Mouse (Mus musculus): ENCODE data around the gene Mcu. TPM values are rescaled to one million over a fixed set of nuclear protein-coding genes. Genes with fewer than 3 reads are reported as not detected.

Gene Mcu
- polyA plus RNA-seq, 1 experiment from 2014 or later = 10.6 TPM

- ATAC-seq (ENCODE audit: low read depth) (no peak), DNase-seq (no peak)
- Histone ChIP-seq H3K9me3 (replicated peaks) (no peaks in the 10 kb centered on the region), H3K4me1 (replicated peaks) (peaks cover 12% of the 10 kb centered on the region), H3K4me3 (replicated peaks) (no peak overlapping the region), H3K36me3 (no peaks in the 10 kb centered on the region), H3K27ac (no peak overlapping the region), H3K9ac (no peak overlapping the region), H3K4me2 (no peak overlapping the region), H3K27me3 (no peaks in the 10 kb centered on the region)
- WGBS (ENCODE audit: insufficient replicate concordance) = 66% methylated on average over 11 of the region's 11 CpGs
Measured at GRCm38 (mm10) chr10:59604879-59605464, 11.5 kb downstream of the Mcu start.

- Histone ChIP-seq H3K9me3 (replicated peaks) (no peaks in the 10 kb centered on the region), H3K27ac (no peak overlapping the region), H3K4me1 (replicated peaks) (peaks cover 12% of the 10 kb centered on the region), H3K4me2 (no peak overlapping the region), H3K27me3 (no peaks in the 10 kb centered on the region), H3K4me3 (replicated peaks) (no peak overlapping the region), H3K9ac (no peak overlapping the region), H3K36me3 (no peaks in the 10 kb centered on the region)
- no peak for ATAC-seq (ENCODE audit: low read depth)
- WGBS (ENCODE audit: insufficient replicate concordance) = 61% methylated on average over 5 of the region's 5 CpGs
- no peak for DNase-seq
Measured at GRCm38 (mm10) chr10:59603843-59604242, 12.6 kb downstream of the Mcu start.

DNA sequence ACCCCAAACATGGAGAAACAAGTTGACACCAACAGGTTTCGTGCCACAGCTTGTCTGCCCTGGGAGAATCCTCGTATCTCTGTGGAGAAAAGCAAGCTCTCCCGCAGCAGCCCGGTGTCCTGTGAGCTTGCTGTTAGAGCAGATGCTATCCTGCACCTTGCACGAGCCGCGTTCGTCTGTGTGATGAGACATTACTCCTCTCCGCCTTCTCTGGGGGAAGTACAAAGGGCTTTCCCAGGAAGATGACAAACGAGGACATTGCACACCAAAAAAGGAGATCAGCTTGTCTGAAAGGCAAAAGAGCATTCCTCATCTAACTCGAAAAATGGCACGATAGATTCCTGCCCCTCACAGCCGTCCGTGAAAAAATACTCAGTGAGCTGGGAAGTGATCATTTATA, 13.6 kb downstream of the Mcu start:
- whole genome bisulfite sequencing (ENCODE audit: insufficient replicate concordance) = 71% methylated on average over 14 of the region's 14 CpGs
- Histone ChIP-seq H3K4me2 (no peak overlapping the region), H3K27ac (no peak overlapping the region), H3K9ac (no peak overlapping the region), H3K9me3 (replicated peaks) (no peaks in the 10 kb centered on the region), H3K4me1 (replicated peaks) (peaks cover 12% of the 10 kb centered on the region), H3K36me3 (no peaks in the 10 kb centered on the region), H3K27me3 (no peaks in the 10 kb centered on the region), H3K4me3 (replicated peaks) (no peak overlapping the region)
- ATAC-seq (ENCODE audit: low read depth) (no peak), DNase-seq (no peak)

GRCm38 (mm10) chr10:59602043-59602442, 14.4 kb downstream of the Mcu start:
- H3K4me2 ChIP-seq = no peak overlapping the region
- no peak for ATAC-seq (ENCODE audit: low read depth)
- no peak overlapping the region for H3K9ac ChIP-seq
- no peaks in the 10 kb centered on the region for H3K36me3 ChIP-seq
- H3K27me3 ChIP-seq = no peaks in the 10 kb centered on the region
- H3K4me3 ChIP-seq (replicated peaks) = no peak overlapping the region
- H3K4me1 ChIP-seq (replicated peaks) = peaks cover 12% of the 10 kb centered on the region
- WGBS (ENCODE audit: insufficient replicate concordance) = 73% methylated on average over 8 of the region's 8 CpGs
- H3K27ac ChIP-seq = no peak overlapping the region
- no peaks in the 10 kb centered on the region for H3K9me3 ChIP-seq (replicated peaks)
- DNase-seq = no peak

DNA sequence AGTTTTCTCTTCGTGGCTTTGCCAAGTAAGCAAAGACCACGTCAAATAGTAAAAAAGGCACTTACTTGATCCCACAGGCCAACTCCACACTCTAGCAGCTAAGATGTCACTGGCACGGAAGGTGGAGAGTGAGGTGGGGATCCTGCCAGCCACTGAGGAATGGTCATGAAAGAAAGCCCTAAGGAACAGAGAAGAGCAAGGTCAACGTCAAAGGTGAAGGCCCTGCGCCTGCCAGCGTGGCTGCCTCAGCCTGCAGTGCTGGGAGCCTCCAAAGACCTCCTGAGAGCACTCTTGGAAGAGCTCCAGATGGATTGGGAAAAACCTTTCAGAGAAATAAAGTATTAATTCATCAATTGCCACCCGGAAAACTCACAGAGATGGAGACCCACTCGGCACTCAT, 16.0 kb downstream of the Mcu start:
- Histone ChIP-seq H3K27me3 (no peaks in the 10 kb centered on the region), H3K4me2 (no peak overlapping the region), H3K4me3 (replicated peaks) (no peak overlapping the region), H3K9ac (no peak overlapping the region), H3K36me3 (no peaks in the 10 kb centered on the region), H3K4me1 (replicated peaks) (peaks cover 10% of the 10 kb centered on the region), H3K27ac (no peak overlapping the region), H3K9me3 (replicated peaks) (no peaks in the 10 kb centered on the region)
- ATAC-seq (ENCODE audit: low read depth) (no peak), DNase-seq (no peak)
- 68% methylated on average over 8 of the region's 8 CpGs for WGBS (ENCODE audit: insufficient replicate concordance)

- DNase-seq (no peak), ATAC-seq (ENCODE audit: low read depth) (no peak)
- Histone ChIP-seq H3K4me2 (no peak overlapping the region), H3K27ac (no peak overlapping the region), H3K9ac (no peak overlapping the region), H3K4me1 (replicated peaks) (peaks cover 12% of the 10 kb centered on the region), H3K4me3 (replicated peaks) (no peak overlapping the region), H3K9me3 (replicated peaks) (no peaks in the 10 kb centered on the region), H3K36me3 (no peaks in the 10 kb centered on the region), H3K27me3 (no peaks in the 10 kb centered on the region)
- 67% methylated on average over 13 of the region's 13 CpGs for WGBS (ENCODE audit: insufficient replicate concordance)
Measured at GRCm38 (mm10) chr10:59593826-59594570, 22.5 kb downstream of the Mcu start.

GRCm38 (mm10) chr10:59590606-59591005, 25.9 kb downstream of the Mcu start:
- H3K36me3 ChIP-seq = no peaks in the 10 kb centered on the region
- ATAC-seq (ENCODE audit: low read depth) = no peak
- 86% methylated on average over 9 of the region's 9 CpGs for WGBS (ENCODE audit: insufficient replicate concordance)

GRCm38 (mm10) chr10:59589856-59590255, 26.6 kb downstream of the Mcu start:
- no peak for DNase-seq
- Histone ChIP-seq H3K4me3 (replicated peaks) (peak overlapping the region; percentile 15; the same call in 1 of the 2 replicates), H3K27me3 (no peaks in the 10 kb centered on the region), H3K9me3 (replicated peaks) (no peaks in the 10 kb centered on the region), H3K36me3 (no peaks in the 10 kb centered on the region), H3K4me1 (replicated peaks) (peaks cover 12% of the 10 kb centered on the region), H3K9ac (peak overlapping the region; percentile 38; the same call in 1 of the 2 replicates), H3K27ac (no peak overlapping the region), H3K4me2 (peak overlapping the region; percentile 49)
- ATAC-seq (ENCODE audit: low read depth) = no peak
- 49% methylated on average over 13 of the region's 13 CpGs for WGBS (ENCODE audit: insufficient replicate concordance)

More at GRCm38 (mm10) chr10:59590606-59591005, 25.9 kb downstream of the Mcu start:
- no peaks in the 10 kb centered on the region for H3K27me3 ChIP-seq
- DNase-seq = no peak
- no peak overlapping the region for H3K27ac ChIP-seq
- H3K4me2 ChIP-seq = no peak overlapping the region
- H3K4me1 ChIP-seq (replicated peaks) = peaks cover 12% of the 10 kb centered on the region
- H3K4me3 ChIP-seq (replicated peaks) = no peak overlapping the region
- H3K9me3 ChIP-seq (replicated peaks) = no peaks in the 10 kb centered on the region
- no peak overlapping the region for H3K9ac ChIP-seq

DNA sequence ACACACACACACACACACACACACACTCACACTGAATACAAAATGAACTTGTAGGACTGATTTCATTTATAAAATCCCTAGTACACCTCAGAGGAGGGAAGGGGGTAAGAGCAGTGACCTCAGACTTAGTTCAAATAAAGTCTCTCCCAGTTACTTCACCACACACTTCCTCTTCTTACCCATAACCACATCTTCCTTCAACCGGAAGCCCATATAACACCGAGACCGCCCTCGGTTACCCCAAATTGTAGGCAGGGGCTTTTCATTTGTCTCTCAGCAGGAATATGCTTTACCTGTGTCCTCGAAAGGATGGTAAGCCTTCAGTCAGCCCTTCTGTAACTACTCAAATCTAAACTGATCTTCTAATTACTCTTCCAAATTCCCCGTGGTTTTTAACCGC, 27.1 kb downstream of the Mcu start:
- Histone ChIP-seq H3K36me3 (no peaks in the 10 kb centered on the region), H3K4me3 (replicated peaks) (peak overlapping the region; percentile 15; the same call in 1 of the 2 replicates), H3K9ac (peak overlapping the region; percentile 38; the same call in 1 of the 2 replicates), H3K9me3 (replicated peaks) (no peaks in the 10 kb centered on the region), H3K27me3 (no peaks in the 10 kb centered on the region), H3K27ac (no peak overlapping the region), H3K4me2 (peak overlapping the region; percentile 49), H3K4me1 (replicated peaks) (peaks cover 12% of the 10 kb centered on the region)
- WGBS (ENCODE audit: insufficient replicate concordance) = 23% methylated on average over 7 of the region's 7 CpGs
- DNase-seq = no peak
- ATAC-seq (ENCODE audit: low read depth) = no peak

DNA sequence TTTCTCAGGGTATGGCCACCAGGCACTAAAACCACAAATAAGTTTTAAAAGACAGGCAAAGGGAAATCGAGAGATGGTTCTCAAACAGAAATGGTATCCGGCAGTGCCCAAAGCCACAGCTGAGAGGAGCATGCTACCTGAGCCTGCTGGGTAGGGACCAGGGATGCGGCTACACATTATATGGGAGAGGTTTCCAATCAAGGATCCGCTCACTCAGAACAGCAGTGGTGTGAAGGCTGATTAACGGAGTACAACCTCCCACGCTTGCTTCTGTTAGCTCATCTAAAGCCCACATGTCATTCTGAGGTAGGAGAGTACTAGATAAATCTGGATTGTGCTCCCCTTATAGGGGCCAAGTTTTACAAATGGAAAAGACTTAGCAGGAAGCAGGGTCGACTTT, 28.4 kb downstream of the Mcu start:
- Histone ChIP-seq H3K4me1 (replicated peaks) (peaks cover 17% of the 10 kb centered on the region), H3K36me3 (peaks cover 4% of the 10 kb centered on the region; the same call in 1 of the 2 replicates), H3K9ac (no peak overlapping the region), H3K27ac (no peak overlapping the region), H3K4me3 (replicated peaks) (no peak overlapping the region), H3K9me3 (replicated peaks) (no peaks in the 10 kb centered on the region), H3K4me2 (no peak overlapping the region), H3K27me3 (no peaks in the 10 kb centered on the region)
- ATAC-seq (ENCODE audit: low read depth) (no peak), DNase-seq (no peak)
- 66% methylated on average over 7 of the region's 7 CpGs for WGBS (ENCODE audit: insufficient replicate concordance)

DNA sequence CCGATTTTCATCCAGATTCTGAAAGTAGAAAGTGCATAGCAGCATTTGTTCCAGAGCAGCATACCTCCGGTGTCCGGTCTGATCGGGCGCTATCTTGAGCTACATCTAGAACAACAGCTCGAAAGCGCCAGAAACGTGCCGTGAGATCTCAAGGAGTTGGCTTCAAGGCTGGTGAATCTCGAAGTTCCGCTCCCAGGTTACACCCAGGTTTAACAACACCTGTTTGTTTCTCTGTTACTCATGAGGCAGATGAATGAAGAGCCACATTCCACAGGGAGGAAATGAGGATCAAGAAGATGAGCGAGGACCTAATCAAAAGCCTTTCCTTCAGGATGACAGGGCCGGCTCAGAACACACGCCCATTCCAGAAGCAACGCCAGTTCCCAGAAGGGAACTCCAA, 29.7 kb downstream of the Mcu start:
- Histone ChIP-seq H3K4me2 (no peak overlapping the region), H3K4me1 (replicated peaks) (peaks cover 26% of the 10 kb centered on the region), H3K27ac (no peak overlapping the region), H3K9me3 (replicated peaks) (no peaks in the 10 kb centered on the region), H3K27me3 (no peaks in the 10 kb centered on the region), H3K4me3 (replicated peaks) (no peak overlapping the region), H3K9ac (no peak overlapping the region), H3K36me3 (peaks cover 6% of the 10 kb centered on the region; the same call in 1 of the 2 replicates)
- WGBS (ENCODE audit: insufficient replicate concordance) = 78% methylated on average over 15 of the region's 15 CpGs
- DNase-seq (no peak), ATAC-seq (ENCODE audit: low read depth) (no peak)

GRCm38 (mm10) chr10:59585621-59586020, 30.9 kb downstream of the Mcu start:
- Histone ChIP-seq H3K4me2 (no peak overlapping the region), H3K27me3 (no peaks in the 10 kb centered on the region), H3K4me3 (replicated peaks) (no peak overlapping the region), H3K36me3 (peaks cover 6% of the 10 kb centered on the region; the same call in 1 of the 2 replicates), H3K9me3 (replicated peaks) (no peaks in the 10 kb centered on the region), H3K9ac (no peak overlapping the region), H3K4me1 (replicated peaks) (peaks cover 31% of the 10 kb centered on the region), H3K27ac (no peak overlapping the region)
- 79% methylated on average over 5 of the region's 5 CpGs for WGBS (ENCODE audit: insufficient replicate concordance)
- ATAC-seq (ENCODE audit: low read depth) (no peak), DNase-seq (no peak)
